Mouse (Mus musculus): ENCODE measurements around the gene Drc7. TPM values are rescaled to one million over a fixed set of nuclear protein-coding genes. Genes with fewer than 3 reads are reported as not detected.

Gene Drc7
- total RNA-seq, 2 experiments from 2014 or later: 1.0 to 1.4 TPM

- intact Hi-C loops (cut with DNase I): no loop called here
- no peak for DNase-seq (ENCODE audit: low spot score in 2 of 2)
Measured at GRCm38 (mm10) chr8:95113108-95113507, 58.2 kb downstream of the Drc7 start.

GRCm38 (mm10) chr8:95113750-95114149, 58.8 kb downstream of the Drc7 start:
- intact Hi-C loops (cut with DNase I): no loop called here
- DNase-seq (ENCODE audit: low spot score in 2 of 2): peak in 1 of 2 experiments; percentile 51

GRCm38 (mm10) chr8:95123455-95123854, 68.6 kb downstream of the Drc7 start:
- DNase-seq (ENCODE audit: low spot score in 2 of 2): no peak
- intact Hi-C loops (cut with DNase I): no loop called here

GRCm38 (mm10) chr8:95126497-95126896, 71.6 kb downstream of the Drc7 start:
- intact Hi-C loops (cut with DNase I): no loop called here
- no peak for DNase-seq (ENCODE audit: low spot score in 2 of 2)

GRCm38 (mm10) chr8:95127658-95128057, 72.8 kb downstream of the Drc7 start:
- intact Hi-C loops (cut with DNase I): no loop called here
- no peak for DNase-seq (ENCODE audit: low spot score in 2 of 2)

Other genes starting within 250 kb of the Drc7 start
- 1 to 10 TPM; 8.6 to 9.3 TPM for gene Ccl17, start 244.7 kb upstream of the Drc7 start, total RNA-seq (2021)
- 10 to 100 TPM; 82.4 to 94.4 TPM for gene Coq9, start 216.8 kb upstream of the Drc7 start, total RNA-seq (2021)
- 10 to 100 TPM; 67.9 to 74.1 TPM for gene Ciapin1, start 216.7 kb upstream of the Drc7 start, total RNA-seq (2021)
- 10 to 100 TPM; 67.4 to 76.6 TPM for gene Polr2c, start 197.7 kb upstream of the Drc7 start, total RNA-seq (2021)
- gene Dok4, start 178.8 kb upstream of the Drc7 start, total RNA-seq (2021): 10 to 100 TPM; 23.2 to 25.6 TPM
- gene Ccdc102a, start 137.0 kb upstream of the Drc7 start, total RNA-seq (2021): 1 to 10 TPM; 1.5 to 1.7 TPM
- not detected for gene Adgrg5, start 131.4 kb upstream of the Drc7 start, total RNA-seq (2021)
- 10 to 100 TPM; 67.2 to 94.5 TPM for gene Adgrg1, start 80.4 kb upstream of the Drc7 start, total RNA-seq (2021)
- under 1 TPM; 0.14 to 0.18 TPM for gene Adgrg3, start 37.4 kb upstream of the Drc7 start, total RNA-seq (2021)
- gene Katnb1, start 26.1 kb downstream of the Drc7 start, total RNA-seq (2021): 10 to 100 TPM; 47.0 to 47.5 TPM
- 10 to 100 TPM; 52.6 to 53.0 TPM for gene Kifc3, start 147.7 kb downstream of the Drc7 start, total RNA-seq (2021)